Mouse (Mus musculus) T-helper 1 cell (primary cell): ENCODE results near the gene Gm19345.

Source experiments
- in situ Hi-C: fragments of 300-600 bp; cut with MboI, MseI; formaldehyde crosslinking; loops from one replicate; pipeline ENCODE4 v1.15.1; 2025; ENCODE audit warnings: high pct_unique_total_duplicates

Gm19345 gene

GRCm38 (mm10) chr7:19871137-19871621 lies 19.4 kb downstream of the Gm19345 start:
- in situ Hi-C loops: no loop called here

DNA sequence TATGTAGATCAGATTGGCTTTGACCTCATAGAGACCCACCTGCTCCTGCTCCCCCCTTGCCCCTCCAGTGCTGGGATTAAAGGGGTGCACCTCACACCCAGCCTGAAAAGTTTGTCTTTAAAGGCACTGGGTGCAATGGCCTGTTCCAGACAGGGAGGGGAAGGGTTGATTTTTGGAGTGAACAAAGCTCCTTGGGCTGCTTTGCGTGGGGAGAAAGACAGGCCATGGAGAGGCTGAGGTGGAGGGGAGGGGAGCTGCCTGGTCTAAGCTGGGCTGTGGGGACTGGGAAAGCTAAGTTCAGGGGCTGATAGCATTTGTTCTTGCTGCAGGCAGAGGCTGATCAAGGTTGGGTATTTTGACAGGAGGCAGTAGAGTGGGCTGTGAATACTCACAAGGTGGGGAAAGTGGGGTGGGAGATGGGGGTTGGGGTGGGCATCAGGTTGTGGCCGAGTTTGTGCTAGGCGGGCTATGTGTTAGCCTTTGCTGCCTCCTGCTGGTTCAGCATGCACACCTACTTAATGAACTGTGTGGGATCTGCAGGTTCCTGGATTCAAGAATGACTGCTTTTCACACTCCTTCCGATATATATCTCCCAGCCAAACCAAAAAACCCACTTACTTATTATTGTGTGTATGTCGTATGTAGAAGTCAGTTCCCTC lies 20.3 kb downstream of the Gm19345 start:
- in situ Hi-C loops: no loop called here

- in situ Hi-C loops: no loop called here
Measured at GRCm38 (mm10) chr7:19875948-19876682, 24.3 kb downstream of the Gm19345 start.

DNA sequence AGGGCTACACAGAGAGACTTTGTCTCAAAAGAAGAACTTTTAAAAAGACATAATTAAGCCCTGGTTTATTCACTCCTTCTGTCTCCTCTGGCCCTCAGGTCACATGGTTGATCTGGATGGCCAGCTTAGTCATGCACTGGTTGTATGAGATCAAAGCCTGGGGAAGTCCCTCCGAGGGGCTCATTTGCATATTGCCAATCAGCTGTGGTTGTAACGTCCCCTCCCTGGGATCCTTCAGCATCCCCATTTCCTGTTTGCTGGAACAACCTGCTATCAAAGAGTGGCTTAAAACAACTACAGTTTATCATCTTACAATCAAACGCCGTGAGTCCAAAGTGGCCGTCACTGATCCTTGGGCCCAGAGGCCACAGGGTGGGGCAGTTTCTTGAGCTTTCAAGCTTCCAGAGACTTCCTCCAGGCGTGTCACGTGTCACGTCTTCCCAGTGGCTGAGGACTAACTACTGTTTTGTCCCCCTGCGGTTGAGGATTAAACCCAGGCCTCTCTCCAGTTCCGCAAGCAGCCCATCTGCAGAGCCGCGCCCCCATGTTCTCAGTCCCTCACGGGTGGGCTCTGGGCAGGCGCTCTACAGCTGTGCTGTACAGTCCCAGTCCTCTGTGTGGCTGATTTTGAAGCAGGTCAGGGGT lies 25.1 kb downstream of the Gm19345 start:
- in situ Hi-C loops: no loop called here

GRCm38 (mm10) chr7:19880754-19881153 lies 29.0 kb downstream of the Gm19345 start:
- in situ Hi-C loops: no loop called here

DNA sequence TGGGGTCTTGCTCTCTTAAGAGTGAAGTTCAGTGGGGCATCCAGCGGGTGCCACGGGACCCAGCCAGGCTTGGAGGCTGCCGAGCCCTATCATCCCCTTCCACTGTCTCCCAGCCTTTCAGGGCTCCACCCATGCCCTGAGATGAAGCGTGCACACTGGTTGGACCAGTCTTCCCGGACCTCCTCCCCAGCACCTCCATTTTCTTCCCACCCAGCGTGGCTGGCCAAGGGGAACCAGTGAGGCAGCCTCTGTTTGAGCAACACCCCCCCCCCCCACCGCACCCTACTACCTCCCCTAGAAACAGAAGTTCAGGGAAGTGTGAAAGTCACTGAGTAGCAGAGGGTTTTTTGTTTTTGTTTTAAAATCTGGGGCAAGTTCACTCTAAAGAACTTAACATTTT lies 36.0 kb downstream of the Gm19345 start, which contains the start of gene Ceacam19:
Gene Ceacam19 (minus strand): TSS at position 117 of the 400 bp plus-strand sequence.
- in situ Hi-C loops: no loop called here

DNA sequence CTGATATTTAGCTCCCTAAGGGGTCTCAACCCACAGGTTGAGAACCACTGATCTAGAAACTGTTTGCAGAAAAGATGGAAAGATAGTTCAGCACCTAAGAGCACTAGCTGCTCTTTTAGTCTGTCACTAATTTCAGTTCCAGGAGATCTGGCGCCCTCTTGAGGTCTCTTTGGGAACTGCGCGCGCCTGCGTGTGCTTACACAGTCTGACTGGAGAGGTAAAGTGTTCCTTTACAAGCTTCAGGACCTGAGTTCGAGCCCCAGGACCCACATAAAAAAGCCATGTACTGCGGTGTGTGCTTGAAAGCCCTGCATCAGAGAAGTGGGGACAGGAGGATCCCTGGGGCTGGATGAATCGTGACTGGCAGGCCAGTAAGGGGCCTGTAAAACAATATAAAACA lies 38.1 kb downstream of the Gm19345 start:
- in situ Hi-C loops: no loop called here
